Mouse (Mus musculus) CH12.LX (cell line): ENCODE data around the gene Chic2. TPM values are rescaled to one million over a fixed set of nuclear protein-coding genes. Genes with fewer than 3 reads are reported as not detected.

Experiments
- DNase-seq: peaks from one replicate; pipeline ENCODE4 v3.0.0-alpha.2; 2013; ENCODE audit errors: extremely low read depth
- H3K27ac ChIP-seq: 2 replicates; pipeline ENCODE4 v1.5.1; 2012; ENCODE audit warnings: low read depth, mild to moderate bottlenecking, control low read depth, moderate library complexity; ENCODE audit not compliant: insufficient read depth
- H3K27me3 ChIP-seq: replicated peaks from 2 replicates; pipeline ENCODE3; 2012; ENCODE audit warnings: inconsistent platforms
- H3K36me3 ChIP-seq, 2 experiments: replicated peaks in 1 of 2; 2 replicates each; pipeline versions ENCODE3 to v1.6.1; 2012; ENCODE audit warnings: inconsistent platforms in 1 of 2, low read length in 1 of 2, mild to moderate bottlenecking in 1 of 2, mixed read lengths in 1 of 2, moderate library complexity in 1 of 2; ENCODE audit not compliant: control insufficient read depth in 1 of 2, insufficient read depth in 1 of 2
- H3K4me1 ChIP-seq, 2 experiments: 2 replicates each; pipeline ENCODE4 v1.6.1; 2012; ENCODE audit warnings: inconsistent platforms in 1 of 2, moderate library complexity in 1 of 2; ENCODE audit not compliant: insufficient read depth in 2 of 2, control insufficient read depth in 1 of 2
- H3K4me2 ChIP-seq: 2 replicates; pipeline ENCODE4 v1.6.1; 2012; ENCODE audit warnings: low read depth, mild to moderate bottlenecking, control low read depth; ENCODE audit not compliant: poor library complexity, insufficient read depth, severe bottlenecking
- H3K4me3 ChIP-seq, 3 experiments: fragments of 150-350 bp in 1 of 3; sonication (generic) in 1 of 3; replicated peaks in 1 of 3; 2 replicates each; pipeline versions ENCODE3 to v1.5.1; 2011 to 2012; ENCODE audit warnings: low read depth in 2 of 3, low read length in 2 of 3, mild to moderate bottlenecking in 2 of 3, moderate library complexity in 2 of 3, control low read depth in 1 of 3, improper control_type of control experiment in 1 of 3, inconsistent platforms in 1 of 3, mixed read lengths in 1 of 3; ENCODE audit not compliant: poor library complexity in 1 of 3
- H3K79me2 ChIP-seq: replicated peaks from 2 replicates; pipeline ENCODE4 v1.6.1; 2012; ENCODE audit warnings: mild to moderate bottlenecking, moderate library complexity; ENCODE audit not compliant: control insufficient read depth, poor library complexity, insufficient read depth, severe bottlenecking; ENCODE audit errors: extremely low read depth
- H3K9ac ChIP-seq: 2 replicates; pipeline ENCODE4 v1.6.1; 2012; ENCODE audit warnings: low read depth, mild to moderate bottlenecking, control low read depth, moderate library complexity; ENCODE audit not compliant: insufficient read depth
- H3K9me3 ChIP-seq: replicated peaks from 2 replicates; pipeline ENCODE3; 2012; ENCODE audit warnings: low read length, inconsistent platforms, mixed read lengths
- CHD2 ChIP-seq: IDR thresholded peaks from 2 replicates; pipeline ENCODE4 v1.6.1; 2011; ENCODE audit warnings: low read length, improper control_type of control experiment
- ETS1 ChIP-seq: conservative IDR thresholded peaks from 2 replicates; pipeline ENCODE4 v1.6.1; 2012; ENCODE audit warnings: low read depth, mild to moderate bottlenecking, inconsistent platforms, low read length, improper control_type of control experiment, moderate library complexity
- GABPA ChIP-seq: IDR thresholded peaks from 2 replicates; pipeline ENCODE4 v1.6.1; 2012; ENCODE audit warnings: low read depth, low read length, improper control_type of control experiment, inconsistent platforms; ENCODE audit not compliant: insufficient replicate concordance
- HCFC1 ChIP-seq: IDR thresholded peaks from 2 replicates; pipeline ENCODE4 v1.6.1; 2012; ENCODE audit warnings: low read depth, mild to moderate bottlenecking, inconsistent platforms, low read length, improper control_type of control experiment
- IRF4 ChIP-seq: IDR thresholded peaks from 2 replicates; pipeline ENCODE4 v1.6.1; 2014; ENCODE audit warnings: low read depth, mild to moderate bottlenecking, inconsistent platforms, low read length, improper control_type of control experiment
- KAT2A ChIP-seq: IDR thresholded peaks from 2 replicates; pipeline ENCODE4 v1.6.1; 2012; ENCODE audit warnings: low read length, improper control_type of control experiment, inconsistent platforms; ENCODE audit not compliant: insufficient replicate concordance
- MAFK ChIP-seq: IDR thresholded peaks from 2 replicates; pipeline ENCODE4 v1.6.1; 2011; ENCODE audit warnings: low read length, improper control_type of control experiment; ENCODE audit not compliant: insufficient replicate concordance
- MAX ChIP-seq: IDR thresholded peaks from 2 replicates; pipeline ENCODE4 v1.6.1; 2011; ENCODE audit warnings: low read length, improper control_type of control experiment
- MXI1 ChIP-seq: IDR thresholded peaks from 2 replicates; pipeline ENCODE4 v1.6.1; 2011; ENCODE audit warnings: mild to moderate bottlenecking, low read depth, low read length, improper control_type of control experiment
- MYC ChIP-seq: IDR thresholded peaks from 2 replicates; pipeline ENCODE4 v1.6.1; 2011; ENCODE audit warnings: low read depth, mild to moderate bottlenecking, improper control_type of control experiment, low read length
- NELFE ChIP-seq: IDR thresholded peaks from 2 replicates; pipeline ENCODE4 v1.6.1; 2011; ENCODE audit warnings: low read depth, low read length, improper control_type of control experiment
- NRF1 ChIP-seq: IDR thresholded peaks from 2 replicates; pipeline ENCODE4 v1.6.1; 2014; ENCODE audit warnings: low read depth, mild to moderate bottlenecking, inconsistent platforms, low read length, improper control_type of control experiment, moderate library complexity
- PAX5 ChIP-seq: IDR thresholded peaks from 2 replicates; pipeline ENCODE4 v1.6.1; 2012; ENCODE audit warnings: low read length, inconsistent platforms, mixed read lengths
- POLR2A ChIP-seq: IDR thresholded peaks from 2 replicates; pipeline ENCODE4 v1.6.1; 2011; ENCODE audit warnings: low read depth, mild to moderate bottlenecking, improper control_type of control experiment, low read length
- POLR2AphosphoS2 ChIP-seq: IDR thresholded peaks from 2 replicates; pipeline ENCODE4 v1.6.1; 2011; ENCODE audit warnings: low read depth, low read length, improper control_type of control experiment
- TBP ChIP-seq: conservative IDR thresholded peaks from 2 replicates; pipeline ENCODE4 v1.6.1; 2011; ENCODE audit warnings: low read depth, low read length, improper control_type of control experiment
- USF2 ChIP-seq: conservative IDR thresholded peaks from 2 replicates; pipeline ENCODE4 v1.6.1; 2011; ENCODE audit warnings: low read depth, low read length, improper control_type of control experiment
- ZKSCAN1 ChIP-seq: IDR thresholded peaks from 2 replicates; pipeline ENCODE4 v1.6.1; 2012; ENCODE audit warnings: low read depth, inconsistent platforms, low read length, improper control_type of control experiment, borderline replicate concordance
- ZNF384 ChIP-seq: IDR thresholded peaks from 2 replicates; pipeline ENCODE4 v1.6.1; 2012; ENCODE audit warnings: low read depth, low read length, improper control_type of control experiment, inconsistent platforms
- dilution Hi-C: fragments of 300-500 bp; cut with MboI; formaldehyde crosslinking; loops from 2 replicates; pipeline ENCODE4 v1.14.3; 2020; ENCODE audit warnings: low sequenced_read_pairs; ENCODE audit not compliant: extremely low pct_unique_long_range_greater_than_20kb, extremely low pct_ligation_motif_present
- in situ Hi-C: fragments of 300-500 bp; cut with MboI; formaldehyde crosslinking; loops from 3 replicates; pipeline ENCODE4 v1.14.3; 2019; ENCODE audit warnings: low sequenced_read_pairs, low pct_ligation_motif_present, low pct_unique_long_range_greater_than_20kb, mixed read lengths
- polyA plus RNA-seq: library from polyadenylated mRNA; unstranded; fragments of >175 nt; gene quantifications from 2 replicates; pipeline ENCODE4 v1.2.1, GENCODE M21; 2012; ENCODE audit warnings: low read depth; ENCODE audit not compliant: insufficient read length
- total RNA-seq, 2 experiments: library from RNA; depleted of rRNA; stranded (reverse); fragments of 300-350 nt in 1 of 2; fragments of >200 nt in 1 of 2; gene quantifications; 2 replicates each; pipeline ENCODE4 v1.2.3; 2012 to 2014

Gene Chic2
- total and polyA plus RNA-seq, 3 experiments = 28.2 to 41.6 (median 40.8) TPM

GRCm38 (mm10) chr5:74974061-74974581 lies 70.5 kb downstream of the Chic2 start:
- Histone ChIP-seq H3K4me2 (no peak overlapping the region), H3K9me3 (no peaks in the 10 kb centered on the region), H3K27ac (no peak overlapping the region), H3K4me3 (no peak overlapping the region), H3K79me2 (no peaks in the 10 kb centered on the region), H3K9ac (no peak overlapping the region), H3K4me1 (peaks cover 0 to 2% of the 10 kb centered on the region in 2 experiments; a peak in 1 of 4 replicates), H3K27me3 (peaks cover 4% of the 10 kb centered on the region), H3K36me3 (no peaks in the 10 kb centered on the region)
- in situ Hi-C loops (no loop called here), dilution Hi-C loops (no loop called here)
- no peak for DNase-seq
- TF ChIP-seq USF2 = no peak
- TF ChIP-seq MYC = no peak
- no peak for TF ChIP-seq ZKSCAN1
- TF ChIP-seq MAX = no peak
- no peak for TF ChIP-seq ZNF384

GRCm38 (mm10) chr5:74971418-74971817 lies 73.2 kb downstream of the Chic2 start:
- Histone ChIP-seq H3K27me3 (no peaks in the 10 kb centered on the region), H3K4me3 (no peak overlapping the region), H3K36me3 (no peaks in the 10 kb centered on the region), H3K9ac (no peak overlapping the region), H3K79me2 (no peaks in the 10 kb centered on the region), H3K4me2 (no peak overlapping the region), H3K4me1 (peaks cover 0 to 2% of the 10 kb centered on the region in 2 experiments; a peak in 1 of 4 replicates), H3K27ac (no peak overlapping the region), H3K9me3 (no peaks in the 10 kb centered on the region)
- in situ Hi-C loops = no loop called here
- dilution Hi-C loops = no loop called here
- TF ChIP-seq MAFK (peak; percentile 61; the same call in 1 of the 2 replicates), IRF4 (no peak), CHD2 (no peak), GABPA (no peak)
- DNase-seq = no peak

GRCm38 (mm10) chr5:74969341-74969740 lies 75.2 kb downstream of the Chic2 start:
- Histone ChIP-seq H3K36me3 (no peaks in the 10 kb centered on the region), H3K27me3 (no peaks in the 10 kb centered on the region), H3K27ac (no peak overlapping the region), H3K4me2 (no peak overlapping the region), H3K9me3 (no peaks in the 10 kb centered on the region), H3K4me1 (no peaks in the 10 kb centered on the region), H3K79me2 (no peaks in the 10 kb centered on the region), H3K9ac (no peak overlapping the region), H3K4me3 (no peak overlapping the region)
- no peak for TF ChIP-seq KAT2A
- no peak for TF ChIP-seq ETS1
- no peak for TF ChIP-seq GABPA
- no peak for TF ChIP-seq POLR2A
- TF ChIP-seq PAX5 = no peak
- TF ChIP-seq TBP = no peak
- no peak for TF ChIP-seq MXI1
- no peak for TF ChIP-seq NELFE
- no peak for TF ChIP-seq ZNF384
- TF ChIP-seq POLR2AphosphoS2 = no peak
- no peak for TF ChIP-seq HCFC1
- TF ChIP-seq NRF1 = no peak
- dilution Hi-C loops = no loop called here
- no peak for DNase-seq
- in situ Hi-C loops = no loop called here
